Mouse (Mus musculus): Measurements from ENCODE around the gene Hsf2bp.

DNA sequence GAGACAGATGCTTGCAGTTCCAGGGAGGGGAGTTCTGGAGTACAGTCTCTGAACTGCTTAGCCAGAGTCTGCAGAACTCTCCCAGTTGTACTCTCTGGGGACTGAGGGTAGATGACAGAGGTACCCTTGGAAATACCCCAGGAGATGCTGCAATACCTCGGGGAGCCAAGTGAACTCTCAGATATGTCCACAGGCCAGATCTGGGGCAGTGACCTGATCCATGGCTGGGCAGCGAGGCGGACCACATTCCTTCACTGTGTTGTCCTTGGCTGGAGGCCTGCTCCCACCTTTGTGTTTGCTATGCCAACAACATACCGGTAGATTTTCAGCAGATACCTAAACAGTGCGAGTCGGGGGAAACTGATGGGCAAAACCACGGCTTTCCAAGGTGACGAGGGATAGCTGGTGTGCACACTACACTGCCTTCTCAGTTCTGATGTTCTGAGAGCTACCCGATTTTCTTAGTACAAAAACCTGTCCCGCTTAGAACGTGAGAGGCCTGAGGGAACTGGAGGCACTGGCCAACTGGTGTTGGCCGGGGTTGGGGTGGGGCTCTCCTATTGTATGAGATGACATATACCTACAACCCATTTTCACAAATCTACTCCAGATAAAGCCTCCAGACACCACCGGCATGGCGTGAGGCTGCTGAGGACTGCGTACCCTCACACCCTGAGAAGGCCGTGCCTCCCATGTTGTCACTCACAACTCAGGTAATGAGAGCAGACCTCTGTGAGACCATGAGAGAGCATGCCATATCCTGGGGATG lies 96.7 kb downstream of the Hsf2bp start:
- no peak for TF ChIP-seq CTCF (conservative IDR thresholded peaks at IDR 0.05; ENCODE audit: insufficient read depth, insufficient read length, low read depth, low read length)
- no peak for TF ChIP-seq POLR2A (IDR thresholded peaks at IDR 0.05; ENCODE audit: low read depth, low read length)

Measured in kidney, adult 2 months (tissue).